Mouse (Mus musculus) small intestine, adult 2 months (tissue): ENCODE measurements around the gene Bcl2.

ENCODE experiments used
- CTCF ChIP-seq: fragments of 200-500 bp; IDR thresholded peaks from 2 replicates; pipeline ENCODE4 v1.5.1; 2012; ENCODE audit warnings: low read depth, mild to moderate bottlenecking, control low read depth, inconsistent platforms, low read length, moderate library complexity, mixed read lengths; ENCODE audit not compliant: insufficient replicate concordance, insufficient read length; ENCODE audit errors: extremely low read depth
- POLR2A ChIP-seq: fragments of 200-500 bp; IDR thresholded peaks from 2 replicates; pipeline ENCODE4 v1.6.1; 2012; ENCODE audit warnings: low read depth, mild to moderate bottlenecking, control low read depth, inconsistent platforms, low read length, moderate library complexity

DNA sequence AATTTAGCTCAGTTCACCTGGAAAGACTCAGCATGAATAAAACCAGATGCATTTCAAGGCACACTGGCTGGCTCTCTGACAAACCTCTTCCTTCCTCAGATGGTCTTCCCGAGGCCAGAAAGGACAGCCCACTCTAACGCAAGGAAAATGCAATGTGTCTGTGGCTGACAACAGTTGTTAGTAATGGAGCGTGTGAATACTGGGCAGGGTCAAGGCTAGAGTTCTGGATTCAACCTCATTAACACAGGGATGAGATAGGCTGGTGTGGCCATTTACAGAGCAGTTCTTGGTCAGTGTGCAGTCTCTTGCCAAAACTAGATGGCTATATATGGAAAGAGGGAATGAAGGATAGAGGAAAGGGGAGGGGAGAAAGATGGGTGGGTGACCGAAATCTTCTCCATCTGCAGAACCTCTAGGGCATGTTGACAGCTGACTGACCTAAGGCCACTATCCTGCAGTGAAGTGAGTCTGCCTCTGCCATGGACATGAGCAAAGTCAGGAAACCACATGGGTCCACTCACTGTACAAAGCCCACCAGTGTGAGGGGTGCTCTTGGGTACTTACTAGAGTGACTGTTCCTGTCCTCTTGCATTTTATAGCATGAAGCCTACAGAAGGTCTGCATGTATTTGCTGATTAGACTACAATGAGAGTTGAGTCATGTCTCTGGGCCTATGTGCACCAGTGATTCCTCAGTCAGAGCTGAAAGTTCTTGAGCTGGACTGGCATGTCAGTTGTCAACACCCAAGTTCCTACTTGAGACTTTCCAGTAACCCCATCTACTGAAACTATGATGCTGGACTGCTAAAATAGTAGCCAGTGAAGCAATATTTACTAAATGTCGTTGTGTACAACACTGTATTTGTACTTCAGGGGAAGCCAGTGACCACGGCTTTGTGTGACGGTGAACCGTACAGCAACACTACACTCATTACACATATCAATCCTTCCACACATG lies 159.9 kb downstream of the Bcl2 start:
- no peak for TF ChIP-seq CTCF
- no peak for TF ChIP-seq POLR2A
